Mouse (Mus musculus) MEL (cell line): Measurements from ENCODE around the gene Myo5a. TPM values are rescaled to one million over a fixed set of nuclear protein-coding genes. Genes with fewer than 3 reads are reported as not detected.

Source experiments
- DNase-seq: peaks from one replicate; pipeline ENCODE4 v3.0.0; 2011; ENCODE audit warnings: low read depth, low spot score
- H3K27ac ChIP-seq: 2 replicates; pipeline ENCODE4 v1.5.1; 2012; ENCODE audit warnings: low read depth, mild to moderate bottlenecking, control low read depth, low read length, moderate library complexity; ENCODE audit not compliant: control insufficient read depth
- H3K27me3 ChIP-seq, 2 experiments: fragments of 150-350 bp in 1 of 2; sonication (generic) in 1 of 2; 2 replicates each; pipeline ENCODE4 v1.6.1; 2012; ENCODE audit warnings: low read length in 2 of 2, mild to moderate bottlenecking in 2 of 2, improper control_type of control experiment in 1 of 2, moderate library complexity in 1 of 2; ENCODE audit not compliant: insufficient read depth in 2 of 2, control insufficient read depth in 1 of 2
- H3K36me3 ChIP-seq, 2 experiments: 2 replicates each; pipeline ENCODE4 v1.6.1; 2012 to 2014; ENCODE audit warnings: low read length in 2 of 2, improper control_type of control experiment in 1 of 2, inconsistent platforms in 1 of 2, mild to moderate bottlenecking in 1 of 2; ENCODE audit not compliant: insufficient read depth in 2 of 2, control insufficient read depth in 1 of 2
- H3K4me1 ChIP-seq, 2 experiments: fragments of 150-350 bp in 1 of 2; sonication (generic) in 1 of 2; 2 replicates each; pipeline ENCODE4 v1.6.1; 2012; ENCODE audit warnings: low read length in 2 of 2, improper control_type of control experiment in 1 of 2, mild to moderate bottlenecking in 1 of 2; ENCODE audit not compliant: insufficient read depth in 2 of 2, control insufficient read depth in 1 of 2
- H3K4me3 ChIP-seq, 2 experiments: fragments of 150-350 bp in 1 of 2; sonication (generic) in 1 of 2; 2 replicates each; pipeline ENCODE4 v1.5.1; 2012; ENCODE audit warnings: low read depth in 2 of 2, low read length in 2 of 2, mild to moderate bottlenecking in 2 of 2, moderate library complexity in 2 of 2, control low read depth in 1 of 2, improper control_type of control experiment in 1 of 2; ENCODE audit not compliant: control insufficient read depth in 1 of 2, insufficient read depth in 1 of 2
- H3K79me2 ChIP-seq: 2 replicates; pipeline ENCODE4 v1.6.1; 2012; ENCODE audit warnings: mild to moderate bottlenecking, low read length, moderate library complexity; ENCODE audit not compliant: control insufficient read depth, poor library complexity, insufficient read depth
- H3K9ac ChIP-seq: 2 replicates; pipeline ENCODE4 v1.6.1; 2012; ENCODE audit warnings: low read depth, mild to moderate bottlenecking, control low read depth, low read length, moderate library complexity; ENCODE audit not compliant: control insufficient read depth, poor library complexity, severe bottlenecking
- H3K9me3 ChIP-seq: fragments of 150-350 bp; sonication (generic); replicated peaks from 2 replicates; pipeline ENCODE4 v1.6.1; 2012; ENCODE audit warnings: mild to moderate bottlenecking, low read length, improper control_type of control experiment, moderate library complexity; ENCODE audit not compliant: insufficient read depth
- BHLHE40 ChIP-seq: IDR thresholded peaks from 2 replicates; pipeline ENCODE4 v1.6.1; 2012; ENCODE audit warnings: low read depth, mild to moderate bottlenecking, inconsistent platforms, low read length, improper control_type of control experiment, borderline replicate concordance
- CHD2 ChIP-seq: IDR thresholded peaks from 2 replicates; pipeline ENCODE4 v1.6.1; 2011; ENCODE audit warnings: low read length, improper control_type of control experiment
- CTCF ChIP-seq, 3 experiments: IDR thresholded peaks in 2 of 3; conservative IDR thresholded peaks in 1 of 3; 2 replicates each; pipeline ENCODE4 v1.5.1; 2011 to 2012; ENCODE audit warnings: low read length in 3 of 3, low read depth in 2 of 3, mild to moderate bottlenecking in 2 of 3, improper control_type of control experiment in 1 of 3, inconsistent platforms in 1 of 3, mixed read lengths in 1 of 3, moderate library complexity in 1 of 3; ENCODE audit not compliant: control insufficient read depth in 1 of 3, insufficient read depth in 1 of 3, poor library complexity in 1 of 3, severe bottlenecking in 1 of 3
- ELF1 ChIP-seq: IDR thresholded peaks from 2 replicates; pipeline ENCODE4 v1.6.1; 2014; ENCODE audit warnings: low read depth, mild to moderate bottlenecking, inconsistent platforms, low read length, improper control_type of control experiment, moderate library complexity
- EP300 ChIP-seq, 2 experiments: IDR thresholded peaks; 2 replicates each; pipeline ENCODE4 v1.6.1; 2011; ENCODE audit warnings: improper control_type of control experiment in 2 of 2, low read length in 2 of 2, low read depth in 1 of 2, mild to moderate bottlenecking in 1 of 2
- ETS1 ChIP-seq: IDR thresholded peaks from 2 replicates; pipeline ENCODE4 v1.6.1; 2012; ENCODE audit warnings: low read depth, mild to moderate bottlenecking, inconsistent platforms, low read length, improper control_type of control experiment, moderate library complexity
- GABPA ChIP-seq: IDR thresholded peaks from 2 replicates; pipeline ENCODE4 v1.6.1; 2012; ENCODE audit warnings: low read depth, mild to moderate bottlenecking, inconsistent platforms, low read length, improper control_type of control experiment, moderate library complexity
- HCFC1 ChIP-seq: IDR thresholded peaks from 2 replicates; pipeline ENCODE4 v1.6.1; 2012; ENCODE audit warnings: low read depth, mild to moderate bottlenecking, inconsistent platforms, low read length, improper control_type of control experiment, moderate library complexity
- JUND ChIP-seq: IDR thresholded peaks from 2 replicates; pipeline ENCODE4 v1.6.1; 2011; ENCODE audit warnings: low read depth, mild to moderate bottlenecking, improper control_type of control experiment, low read length
- MAFK ChIP-seq: IDR thresholded peaks from 2 replicates; pipeline ENCODE4 v1.6.1; 2011; ENCODE audit warnings: low read depth, mild to moderate bottlenecking, low read length, improper control_type of control experiment, borderline replicate concordance
- MAX ChIP-seq: IDR thresholded peaks from 2 replicates; pipeline ENCODE4 v1.6.1; 2011; ENCODE audit warnings: low read length, improper control_type of control experiment
- MAZ ChIP-seq: IDR thresholded peaks from 2 replicates; pipeline ENCODE4 v1.6.1; 2012; ENCODE audit warnings: low read depth, mild to moderate bottlenecking, inconsistent platforms, low read length, improper control_type of control experiment
- MEF2A ChIP-seq: IDR thresholded peaks from 2 replicates; pipeline ENCODE4 v1.6.1; 2014; ENCODE audit warnings: low read depth, mild to moderate bottlenecking, inconsistent platforms, low read length, improper control_type of control experiment; ENCODE audit not compliant: poor library complexity, insufficient replicate concordance, severe bottlenecking; ENCODE audit errors: extremely low read depth
- MXI1 ChIP-seq: IDR thresholded peaks from 2 replicates; pipeline ENCODE4 v1.6.1; 2011; ENCODE audit warnings: mild to moderate bottlenecking, low read depth, low read length, improper control_type of control experiment
- MYB ChIP-seq: IDR thresholded peaks from 2 replicates; pipeline ENCODE4 v1.6.1; 2011; ENCODE audit warnings: mild to moderate bottlenecking, low read depth, low read length, improper control_type of control experiment
- NELFE ChIP-seq: IDR thresholded peaks from 2 replicates; pipeline ENCODE4 v1.6.1; 2011; ENCODE audit warnings: low read depth, low read length, improper control_type of control experiment
- TAL1 ChIP-seq: IDR thresholded peaks from 2 replicates; pipeline ENCODE4 v1.6.1; 2012; ENCODE audit warnings: mild to moderate bottlenecking, inconsistent platforms, low read length, moderate library complexity, mixed read lengths
- TBP ChIP-seq: IDR thresholded peaks from 2 replicates; pipeline ENCODE4 v1.8.0; 2011; ENCODE audit warnings: low read depth, low read length, improper control_type of control experiment
- USF1 ChIP-seq: IDR thresholded peaks from 2 replicates; pipeline ENCODE4 v1.6.1; 2014; ENCODE audit warnings: low read depth, mild to moderate bottlenecking, inconsistent platforms, low read length, improper control_type of control experiment, moderate library complexity
- USF2 ChIP-seq, 2 experiments: IDR thresholded peaks; 2 replicates each; pipeline ENCODE4 v1.6.1; 2011 to 2012; ENCODE audit warnings: improper control_type of control experiment in 2 of 2, low read length in 2 of 2, borderline replicate concordance in 1 of 2, inconsistent platforms in 1 of 2, low read depth in 1 of 2, mild to moderate bottlenecking in 1 of 2; ENCODE audit not compliant: insufficient read depth in 1 of 2
- ZNF384 ChIP-seq: IDR thresholded peaks from 2 replicates; pipeline ENCODE4 v1.6.1; 2012; ENCODE audit warnings: low read depth, mild to moderate bottlenecking, inconsistent platforms, low read length, improper control_type of control experiment
- polyA plus RNA-seq, 2 experiments: library from polyadenylated mRNA; stranded (reverse) in 1 of 2; unstranded in 1 of 2; fragments of >175 nt in 1 of 2; fragments of >200 nt in 1 of 2; gene quantifications; 2 replicates each; pipeline versions ENCODE4 v1.2.1 to v1.2.4; 2012; ENCODE audit warnings: low replicate concordance in 2 of 2, low read depth in 1 of 2; ENCODE audit not compliant: insufficient read length in 2 of 2, insufficient read depth in 1 of 2, missing spikeins in 1 of 2
- total RNA-seq: library from RNA; depleted of rRNA; stranded (reverse); fragments of 300-350 nt; gene quantifications from 2 replicates; pipeline ENCODE4 v1.2.3, GENCODE M21; 2012

The Myo5a gene
- total and polyA plus RNA-seq, 3 experiments, result 18.9 to 208 (median 49.0) TPM

DNA sequence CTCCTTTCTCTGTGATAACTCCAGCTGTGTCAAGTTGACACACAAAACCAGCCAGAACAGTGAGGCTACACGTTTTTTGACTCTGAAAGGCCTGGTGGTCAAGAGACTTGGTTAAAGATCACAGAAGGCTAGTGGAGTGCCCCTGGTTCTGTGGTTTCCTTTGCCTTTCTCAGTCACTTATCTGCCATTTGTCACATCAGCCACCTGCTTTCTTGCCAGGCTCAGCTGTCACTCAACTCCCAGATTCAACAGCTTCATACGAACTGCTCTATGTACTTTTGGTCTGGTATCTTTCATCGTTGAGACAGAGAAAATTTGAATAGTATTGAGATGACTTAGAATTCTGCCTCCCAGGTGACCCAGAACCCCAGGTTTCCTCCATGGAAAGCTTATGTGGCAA lies 183.0 kb downstream of the Myo5a start:
- Histone ChIP-seq H3K9ac (no peak overlapping the region), H3K27me3 (no peaks in the 10 kb centered on the region), H3K4me3 (no peak overlapping the region), H3K36me3 (no peaks in the 10 kb centered on the region), H3K9me3 (no peaks in the 10 kb centered on the region), H3K4me1 (peaks cover 0 to 7% of the 10 kb centered on the region in 2 experiments; a peak in 2 of 4 replicates), H3K79me2 (no peaks in the 10 kb centered on the region), H3K27ac (no peak overlapping the region)
- TF ChIP-seq ZNF384 (no peak), MAX (no peak), HCFC1 (no peak), MEF2A (no peak), EP300 (IDR thresholded peaks at IDR 0.05; ENCODE audit: low read depth in 1 of 2, low read length in 2 of 2) (no peak), TAL1 (peak; percentile 7; the same call in 1 of the 2 replicates), MXI1 (no peak)
- TF ChIP-seq, all 39 proteins: peak for 1
- DNase-seq, result peak; percentile 20

DNA sequence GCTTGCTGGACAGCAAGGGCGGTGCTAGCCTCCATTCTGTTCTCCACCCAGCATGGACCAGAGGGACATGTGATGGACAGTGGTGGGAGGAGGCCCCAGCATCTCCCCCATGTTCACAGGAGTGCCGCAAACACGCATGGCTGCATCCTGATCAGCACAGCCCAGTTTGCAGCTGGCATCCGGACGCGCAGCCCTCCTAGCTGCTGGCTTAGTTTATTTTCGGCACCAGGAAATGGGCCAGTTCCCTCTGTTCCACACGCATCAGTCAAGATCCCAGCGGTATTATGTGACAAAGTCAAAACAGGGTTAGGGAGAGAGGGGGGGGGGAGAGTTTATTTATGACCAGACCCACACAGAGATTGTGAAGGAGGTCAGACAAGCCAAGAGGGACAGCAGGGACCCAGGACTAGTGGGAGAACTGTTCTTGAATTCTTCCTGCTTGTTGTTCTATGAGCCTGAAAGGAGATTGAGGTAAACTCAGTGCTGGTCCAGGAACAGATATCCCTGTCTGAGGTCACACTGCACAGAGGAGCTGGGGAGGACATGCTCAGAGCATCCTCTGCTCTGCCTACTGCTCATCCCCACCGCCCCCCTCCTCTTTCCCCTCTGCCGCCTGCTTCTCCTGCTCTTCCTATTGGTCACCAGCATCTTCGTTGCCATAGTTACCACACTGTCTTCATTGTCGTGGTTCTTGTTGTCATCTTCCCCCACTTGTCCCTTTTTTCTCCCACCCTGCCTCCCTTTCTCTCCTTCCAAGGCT lies 183.6 kb downstream of the Myo5a start:
- Histone ChIP-seq H3K27ac (no peak overlapping the region), H3K4me3 (no peak overlapping the region), H3K36me3 (no peaks in the 10 kb centered on the region), H3K9ac (no peak overlapping the region), H3K27me3 (no peaks in the 10 kb centered on the region), H3K4me1 (peaks cover 0 to 7% of the 10 kb centered on the region in 2 experiments; a peak in 2 of 4 replicates), H3K9me3 (no peaks in the 10 kb centered on the region), H3K79me2 (no peaks in the 10 kb centered on the region)
- no peak for DNase-seq
- TF ChIP-seq NELFE (no peak), HCFC1 (no peak), MAX (no peak), BHLHE40 (no peak), EP300 (IDR thresholded peaks at IDR 0.05; ENCODE audit: low read depth in 1 of 2, low read length in 2 of 2) (no peak), MYB (no peak), MAFK (no peak), MXI1 (no peak), ELF1 (no peak), TBP (no peak), ETS1 (no peak), USF1 (no peak), GABPA (no peak), TAL1 (no peak), MAZ (no peak), JUND (no peak), CHD2 (no peak), USF2 (IDR thresholded peaks at IDR 0.05; ENCODE audit: borderline replicate concordance in 1 of 2, insufficient read depth in 1 of 2, low read depth in 1 of 2, low read length in 2 of 2) (no peak), ZNF384 (no peak), CTCF (IDR thresholded peaks at IDR 0.05 in 2 of 3, conservative IDR thresholded peaks at IDR 0.05 in 1 of 3; ENCODE audit: control insufficient read depth in 1 of 3, insufficient read depth in 1 of 3, low read depth in 2 of 3, low read length in 3 of 3, poor library complexity in 1 of 3, severe bottlenecking in 1 of 3) (no peak)
